Mouse (Mus musculus): ENCODE measurements around the gene Plxna1.

DNA sequence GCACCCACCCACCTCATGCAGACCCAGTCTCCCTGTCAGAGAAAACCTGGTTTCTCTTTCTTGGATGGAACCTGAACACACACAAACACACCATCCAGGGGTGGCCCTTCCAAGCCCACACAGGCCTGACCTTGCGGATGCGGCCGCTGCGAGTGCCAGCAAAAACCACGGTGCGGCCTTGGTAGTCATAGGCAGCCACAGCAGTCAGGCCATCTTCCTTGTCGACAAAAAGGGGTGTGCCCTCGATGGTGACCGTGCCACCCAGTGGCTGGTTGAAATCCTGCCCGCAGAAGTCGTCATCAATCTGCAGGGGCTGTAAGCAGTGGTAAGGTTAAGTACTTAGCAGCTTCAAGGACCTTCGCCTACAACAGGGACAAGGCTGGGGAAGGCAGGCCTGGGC is 7.7 kb downstream of the Plxna1 start:
- no peak for TF ChIP-seq POLR2A (IDR thresholded peaks at IDR 0.05; ENCODE audit: insufficient read depth, low read depth, low read length)
- TF ChIP-seq CTCF (IDR thresholded peaks at IDR 0.05; ENCODE audit: insufficient read depth, low read depth, low read length): no peak
